Mouse (Mus musculus): Measurements from ENCODE around the gene Gm20388.

Gm20388 gene

DNA sequence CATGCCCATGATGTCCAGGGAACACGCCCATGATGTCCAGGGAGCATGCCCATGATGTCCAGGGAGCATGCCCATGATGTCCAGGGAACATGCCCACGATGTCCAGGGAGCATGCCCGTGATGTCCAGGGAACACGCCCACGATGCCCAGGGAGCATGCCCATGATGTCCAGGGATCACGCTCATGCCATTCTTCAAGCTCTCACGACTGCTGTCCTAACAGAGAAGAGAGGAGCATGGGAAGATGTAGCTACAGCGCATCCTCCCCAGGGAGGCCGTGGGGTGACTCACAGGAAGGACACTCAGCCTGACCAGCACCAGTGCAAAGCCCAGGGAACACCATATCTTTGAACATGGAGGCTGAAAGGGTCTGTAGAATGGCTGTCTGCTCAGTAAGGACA is 2245.3 kb downstream of the Gm20388 start:
- DNase-seq (ENCODE audit: low read depth, low spot score), result no peak

DNA sequence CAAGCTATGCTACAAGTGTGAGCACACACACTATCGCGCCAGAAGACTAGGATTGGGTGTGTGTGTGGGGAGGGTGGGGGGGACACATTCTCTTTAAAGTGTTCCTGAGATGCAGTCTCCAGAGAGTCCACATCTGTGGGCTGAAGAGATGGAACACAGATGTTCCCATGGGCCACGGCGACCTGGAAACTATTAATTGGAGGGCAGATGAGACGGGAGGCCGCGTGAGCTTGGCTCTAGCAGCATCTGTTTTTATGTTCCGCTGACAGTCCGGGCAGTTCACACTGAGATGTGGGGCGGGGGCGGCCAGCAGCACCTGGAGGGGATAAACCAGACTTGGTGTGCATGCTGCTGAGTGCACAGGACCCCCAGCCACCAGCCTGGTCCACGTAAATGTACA is 2247.0 kb downstream of the Gm20388 start:
- no peak for DNase-seq (ENCODE audit: low read depth, low spot score)

DNA sequence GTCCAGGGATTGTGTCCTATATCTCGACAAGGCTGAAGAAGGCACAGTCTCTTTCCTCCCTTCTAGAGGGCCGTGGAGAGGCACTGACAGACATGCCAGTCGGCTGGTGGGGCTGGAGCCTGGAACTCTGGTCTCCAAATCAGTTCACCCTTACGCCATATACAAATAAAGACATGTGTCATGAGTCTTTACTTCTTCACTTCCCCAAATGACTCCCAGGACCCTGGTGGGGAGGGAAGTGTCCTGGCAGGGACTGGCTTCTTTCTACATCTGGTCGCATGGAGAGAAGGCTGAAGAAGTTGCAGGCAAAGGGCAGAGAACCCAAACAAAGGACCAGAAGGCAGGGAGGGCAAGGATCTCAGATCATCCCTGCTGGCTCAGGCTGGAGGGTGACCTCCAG is 2249.5 kb downstream of the Gm20388 start:
- no peak for DNase-seq (ENCODE audit: low read depth, low spot score)

DNA sequence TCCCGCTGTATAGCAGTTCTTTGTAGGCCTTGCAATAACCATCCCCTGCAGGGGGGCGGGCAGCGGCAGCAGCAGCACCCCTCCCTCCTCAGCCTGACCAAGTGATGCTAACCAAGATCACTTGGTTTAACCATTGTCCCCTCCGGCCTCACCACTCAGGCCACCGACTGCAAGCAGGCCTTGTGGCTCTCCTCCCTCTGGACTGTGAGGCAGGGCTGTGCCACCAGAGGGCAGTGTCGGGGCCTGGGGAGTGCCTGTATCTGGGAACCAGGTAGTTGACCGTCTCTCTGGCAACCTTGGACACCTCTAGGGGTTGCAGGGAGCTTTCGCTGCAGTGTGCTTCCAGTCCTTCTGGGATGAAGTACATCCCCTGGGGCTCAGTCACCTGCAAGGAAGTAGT is 2252.4 kb downstream of the Gm20388 start:
- peak; percentile 71 for DNase-seq (ENCODE audit: low read depth, low spot score)

DNA sequence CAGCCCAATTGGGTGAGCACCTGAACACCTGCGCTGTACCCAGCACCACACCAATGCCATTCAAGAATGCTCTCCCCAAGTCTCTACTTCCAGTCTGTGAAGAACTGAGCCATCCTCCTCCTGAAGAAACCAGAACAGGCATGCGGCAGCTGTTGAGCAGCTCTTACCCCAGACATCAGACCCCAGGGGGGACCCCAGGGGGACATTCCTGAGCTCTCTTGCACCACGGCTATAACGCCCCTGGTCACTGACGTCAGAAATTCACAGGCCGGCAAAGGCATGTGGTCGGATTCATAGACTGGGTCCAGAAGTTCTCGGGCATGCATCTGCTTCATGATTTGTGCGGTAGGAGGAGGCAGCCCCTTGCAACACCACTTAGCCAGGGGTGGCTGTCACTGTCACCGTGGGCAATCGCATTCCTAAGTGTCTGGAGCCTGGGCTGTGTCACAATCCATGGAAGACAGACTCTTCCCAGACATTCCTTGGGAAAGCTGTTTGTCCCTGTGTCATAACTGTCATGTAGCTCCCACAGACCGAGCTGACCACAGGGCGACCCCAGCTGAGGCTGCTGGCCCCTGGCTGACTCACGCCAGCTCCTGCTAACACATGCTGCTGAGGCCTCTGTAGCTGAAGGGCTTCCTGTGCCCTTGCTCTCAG is 2256.7 kb downstream of the Gm20388 start:
- no peak for DNase-seq (ENCODE audit: low read depth, low spot score)

DNA sequence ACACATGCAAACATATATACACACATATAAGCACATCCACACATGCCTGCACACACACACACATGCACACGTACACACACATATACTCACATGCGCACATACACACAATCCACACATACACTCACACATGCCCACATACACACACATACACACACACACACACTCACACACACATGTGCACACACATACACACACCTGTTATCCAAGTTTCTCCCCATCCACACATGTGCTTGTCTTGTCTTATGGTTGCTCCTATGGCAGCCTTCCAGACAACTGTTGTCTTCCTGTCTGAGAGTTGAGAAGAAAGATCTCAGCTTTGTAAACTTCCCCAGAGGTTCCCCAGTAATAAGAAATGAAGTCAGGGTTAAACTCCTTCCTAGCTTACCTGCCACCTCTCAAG is 2258.8 kb downstream of the Gm20388 start:
- DNase-seq (ENCODE audit: low read depth, low spot score), result no peak

DNA sequence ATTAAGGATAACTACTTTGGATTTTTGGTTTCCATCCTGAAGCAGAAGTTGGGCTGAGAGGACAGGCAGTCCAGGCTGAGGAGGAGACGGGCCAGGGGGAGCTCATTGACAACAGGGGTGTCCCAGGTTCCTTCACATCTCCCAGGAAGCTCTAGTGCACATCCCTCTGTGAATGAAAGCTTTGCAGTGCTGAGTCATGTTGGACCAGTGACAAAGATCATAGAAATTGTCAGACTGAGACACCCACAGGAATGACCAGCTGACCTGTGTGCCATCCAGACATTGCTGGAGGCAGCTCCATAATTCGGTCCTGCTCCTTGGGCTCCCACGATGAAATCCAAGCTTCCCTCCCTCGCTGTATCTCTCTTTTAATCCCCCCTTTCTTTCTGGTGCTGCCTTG is 2261.2 kb downstream of the Gm20388 start:
- DNase-seq (ENCODE audit: low read depth, low spot score), result no peak

DNA sequence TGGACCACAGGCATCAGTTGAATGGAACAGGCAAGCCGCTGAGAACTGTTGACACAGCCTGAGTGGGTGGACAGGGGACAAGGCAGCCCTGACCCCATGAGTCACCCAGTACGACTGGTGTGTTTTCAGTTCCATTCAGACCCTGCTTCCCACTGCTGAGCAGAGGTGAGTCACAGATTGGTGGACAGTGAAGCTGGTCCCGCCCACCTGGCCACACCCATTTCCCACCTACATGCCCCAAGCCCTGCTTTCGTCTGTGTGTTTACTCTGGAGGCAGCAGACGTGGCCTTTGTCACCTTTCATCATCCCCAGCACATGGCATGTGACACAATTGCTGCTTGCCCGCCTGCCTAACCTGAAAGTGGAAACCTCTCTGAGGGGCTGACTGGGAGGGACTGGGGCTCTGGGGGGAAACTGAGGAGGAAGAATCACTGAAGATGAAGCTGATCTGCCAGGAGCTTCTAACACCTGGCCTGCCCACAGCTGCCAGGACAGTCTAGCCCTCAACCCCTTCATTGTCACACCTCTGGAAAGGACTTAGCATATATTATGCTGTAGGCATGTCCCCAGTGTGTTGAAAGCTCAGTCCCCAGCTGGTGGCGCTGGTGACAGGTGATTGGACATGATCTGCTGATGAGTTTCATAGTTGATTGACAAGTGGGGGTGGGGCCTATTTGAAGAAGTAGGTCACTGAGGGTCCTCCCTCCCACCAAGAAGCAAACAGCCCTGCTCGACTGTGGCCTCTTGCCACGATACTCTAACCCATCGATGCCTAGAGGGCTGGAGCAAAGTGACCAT is 2263.7 kb downstream of the Gm20388 start:
- DNase-seq (ENCODE audit: low read depth, low spot score), result no peak

DNA sequence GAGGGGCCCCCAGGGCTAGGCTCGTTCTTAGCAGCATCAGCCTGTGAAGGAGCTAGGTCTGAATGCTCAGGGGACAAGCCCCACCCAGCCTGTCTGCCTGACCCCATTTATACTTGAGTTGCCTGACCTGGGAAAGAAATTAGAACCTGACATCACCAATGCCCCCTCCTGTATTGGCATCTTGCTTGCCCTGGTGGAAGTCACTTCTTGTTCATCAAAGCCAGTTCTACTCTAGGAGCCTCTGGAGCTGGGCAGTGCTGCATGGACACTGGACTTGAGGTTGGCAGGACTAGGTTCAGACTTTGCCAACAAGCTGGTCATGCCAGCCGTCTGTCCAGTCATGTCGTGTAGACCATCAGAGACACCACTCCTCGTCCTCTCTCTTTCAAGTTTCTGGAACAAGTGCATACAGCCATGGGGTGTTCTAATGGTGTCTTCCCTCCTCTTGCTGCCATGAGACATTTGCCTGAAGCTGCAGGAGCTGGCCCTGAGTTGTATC is 2267.8 kb downstream of the Gm20388 start:
- DNase-seq (ENCODE audit: low read depth, low spot score), result no peak

DNA sequence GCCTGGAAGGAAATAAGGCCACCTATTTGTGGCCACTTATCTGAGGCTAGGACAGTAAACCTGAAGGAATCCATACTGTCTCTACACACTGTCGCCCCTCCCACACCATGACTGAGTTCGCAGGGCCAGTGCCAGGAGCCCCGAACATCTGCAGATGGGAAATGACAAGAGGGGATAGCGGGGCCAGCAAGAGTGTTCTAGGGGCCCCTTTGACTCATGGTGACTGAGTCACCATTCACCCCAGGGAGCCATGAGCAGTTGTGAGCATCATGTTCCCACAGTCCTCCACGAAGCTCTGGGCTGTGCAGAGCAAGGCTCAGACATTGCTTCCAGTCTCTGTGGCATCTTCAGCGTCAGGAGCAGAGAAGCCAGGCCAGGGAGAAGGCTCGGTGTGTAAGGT is 2268.7 kb downstream of the Gm20388 start:
- peak; percentile 58 for DNase-seq (ENCODE audit: low read depth, low spot score)

DNA sequence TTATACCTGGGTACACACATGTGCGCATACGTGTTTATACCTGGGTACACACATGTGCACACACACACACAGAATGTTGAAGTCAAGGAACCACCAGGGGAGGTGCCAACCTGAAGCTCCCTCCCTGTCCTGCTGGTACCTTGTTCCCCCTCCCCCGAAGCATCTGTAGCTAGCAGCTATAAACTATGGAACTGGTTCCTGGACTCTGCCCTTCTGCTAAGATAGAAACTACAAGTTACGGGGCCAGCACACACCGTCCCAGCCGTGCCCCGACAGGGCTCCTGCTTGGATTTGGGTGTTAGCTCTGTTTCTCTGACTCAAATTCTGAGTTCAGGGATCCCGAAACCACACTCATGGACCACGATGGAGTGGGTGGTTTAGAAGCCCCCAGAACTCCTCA is 2269.5 kb downstream of the Gm20388 start:
- no peak for DNase-seq (ENCODE audit: low read depth, low spot score)

DNA sequence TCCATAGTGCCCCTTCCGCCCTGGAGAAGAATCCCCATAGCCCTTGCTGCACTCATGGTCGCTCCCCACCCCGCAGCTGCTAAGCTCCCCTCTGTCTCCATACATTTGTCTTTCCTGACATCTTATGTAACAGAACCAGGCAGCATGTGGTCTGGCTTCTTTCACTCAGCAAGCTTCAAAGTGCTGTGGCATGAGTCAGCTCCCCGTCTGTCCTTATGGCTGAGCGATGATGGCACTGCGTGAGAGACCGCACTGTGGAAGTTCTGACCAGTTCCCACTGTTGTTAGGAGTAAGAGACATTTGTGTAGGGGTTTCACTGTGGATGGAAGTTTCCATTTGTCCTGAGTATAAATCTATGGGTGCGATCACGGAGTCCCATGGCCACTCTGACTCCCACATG is 2270.8 kb downstream of the Gm20388 start:
- DNase-seq (ENCODE audit: low read depth, low spot score), result peak; percentile 85

DNA sequence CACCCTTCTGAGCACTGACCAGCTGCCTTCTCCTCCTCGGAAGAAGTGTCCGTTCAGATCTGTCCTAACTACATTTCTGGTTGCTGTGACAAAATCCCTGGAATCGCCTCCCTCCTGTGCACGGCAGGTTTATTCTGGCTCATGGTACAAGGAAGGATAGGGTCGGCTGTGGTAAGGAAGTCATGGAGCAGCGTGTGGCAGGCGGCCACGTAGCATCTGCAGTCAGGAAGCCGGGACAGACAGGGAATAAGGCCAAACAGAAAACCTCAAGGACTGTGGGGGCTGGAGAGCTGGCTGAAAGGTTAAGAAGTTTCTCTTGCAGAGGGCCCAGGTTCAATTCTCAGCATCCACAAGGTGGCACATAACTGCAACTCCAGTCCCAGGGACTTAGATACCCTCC is 2271.3 kb downstream of the Gm20388 start:
- no peak for DNase-seq (ENCODE audit: low read depth, low spot score)

DNA sequence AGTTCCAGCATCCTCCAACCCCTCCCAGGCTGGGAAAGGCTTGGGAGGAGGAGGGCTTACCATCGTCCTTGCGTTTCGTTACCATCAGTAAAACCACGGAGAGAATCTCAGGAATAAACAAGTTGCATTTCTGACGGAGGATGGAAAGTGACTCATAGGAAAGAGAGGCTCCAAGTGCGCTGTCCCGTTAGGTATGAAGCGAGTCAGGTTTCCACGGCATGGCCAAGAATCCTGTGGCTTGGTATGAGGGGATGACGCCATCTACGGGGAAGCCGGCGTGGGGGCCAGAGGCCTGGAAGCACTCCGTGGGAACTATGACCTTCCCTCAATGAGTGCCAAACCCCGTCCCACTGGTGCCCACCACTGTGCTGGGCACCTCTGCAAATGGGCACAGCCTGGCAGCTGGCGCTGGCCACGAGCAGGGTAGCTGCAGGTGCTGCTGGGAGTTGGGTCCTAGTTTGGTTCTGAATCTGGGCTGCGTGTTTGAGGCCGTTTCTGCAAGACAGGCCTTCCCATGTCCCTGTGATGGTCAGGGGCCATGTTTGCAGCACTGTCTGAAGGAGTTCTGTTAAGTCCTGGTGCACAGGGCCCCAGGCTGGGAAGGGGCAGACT is 2275.8 kb downstream of the Gm20388 start:
- no peak for DNase-seq (ENCODE audit: low read depth, low spot score)

DNA sequence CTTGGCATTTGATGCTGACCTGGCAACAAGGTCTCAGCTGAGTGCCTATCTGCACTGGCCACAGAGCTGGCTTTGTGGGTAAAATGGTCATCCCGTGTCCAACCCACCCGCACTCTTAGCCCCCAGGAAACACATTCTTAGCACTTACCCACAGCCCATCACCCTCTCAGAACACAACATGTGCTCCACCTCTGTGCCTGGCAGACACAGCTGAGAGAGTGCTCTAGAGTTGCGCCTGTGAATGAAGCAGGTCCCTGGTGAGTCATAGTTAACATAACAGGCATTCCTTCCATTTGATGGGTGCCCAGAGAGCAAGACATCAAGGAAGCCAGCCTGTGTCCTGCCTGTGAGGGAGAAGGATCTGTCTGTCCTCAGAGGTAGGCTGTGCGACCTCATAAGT is 2276.6 kb downstream of the Gm20388 start:
- no peak for DNase-seq (ENCODE audit: low read depth, low spot score)

DNA sequence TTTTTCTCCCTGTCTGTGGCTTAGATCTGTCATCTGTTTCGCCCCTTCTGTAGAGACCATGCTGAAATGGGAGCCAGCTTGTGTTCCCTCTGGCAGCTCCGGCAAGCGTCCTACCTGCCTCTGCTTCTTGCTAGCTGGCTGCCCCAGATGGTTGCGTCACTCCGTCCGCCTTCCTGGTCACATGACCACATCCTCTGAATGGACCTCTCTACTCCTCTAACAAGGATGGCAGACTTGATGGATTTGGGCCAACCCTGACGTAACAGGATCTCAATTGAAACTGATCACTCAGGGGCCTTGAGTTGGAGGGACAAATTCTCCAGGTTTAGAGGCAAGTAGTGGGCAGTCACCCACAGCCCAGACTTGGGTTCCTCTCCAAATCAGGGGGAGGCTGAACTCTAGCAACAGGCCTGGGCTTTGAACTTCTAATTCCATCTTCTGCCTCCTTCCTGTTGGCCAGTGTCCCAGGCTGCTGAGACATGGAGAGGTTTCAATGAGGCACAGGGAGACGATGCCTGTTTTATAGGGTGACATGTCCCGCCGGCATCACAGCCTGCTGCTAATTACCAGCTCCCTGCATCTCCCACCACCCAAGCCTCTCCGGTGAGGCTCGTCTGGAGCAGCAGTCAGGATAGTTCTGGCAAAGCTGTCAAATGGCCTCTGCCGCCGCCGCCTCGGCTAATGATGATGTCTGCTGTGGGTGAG is 2279.9 kb downstream of the Gm20388 start:
- DNase-seq (ENCODE audit: low read depth, low spot score), result peak; percentile 75

DNA sequence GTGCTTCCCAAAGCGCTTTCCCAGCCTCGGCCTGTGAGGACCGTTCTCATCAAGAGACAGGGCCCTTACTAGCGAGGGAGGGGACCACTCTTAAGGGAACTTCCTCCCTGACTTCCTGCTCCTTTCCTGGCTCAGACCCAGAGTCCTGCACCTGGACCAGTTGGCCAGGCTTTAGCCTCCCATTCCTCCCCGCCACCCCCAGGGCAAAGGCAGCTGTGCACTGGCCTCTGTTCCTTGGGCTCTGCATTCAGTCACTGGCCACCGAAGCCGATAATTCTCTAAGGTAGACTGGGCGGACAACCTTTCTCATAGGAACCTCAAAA is 2280.4 kb downstream of the Gm20388 start:
- DNase-seq (ENCODE audit: low read depth, low spot score), result no peak

DNA sequence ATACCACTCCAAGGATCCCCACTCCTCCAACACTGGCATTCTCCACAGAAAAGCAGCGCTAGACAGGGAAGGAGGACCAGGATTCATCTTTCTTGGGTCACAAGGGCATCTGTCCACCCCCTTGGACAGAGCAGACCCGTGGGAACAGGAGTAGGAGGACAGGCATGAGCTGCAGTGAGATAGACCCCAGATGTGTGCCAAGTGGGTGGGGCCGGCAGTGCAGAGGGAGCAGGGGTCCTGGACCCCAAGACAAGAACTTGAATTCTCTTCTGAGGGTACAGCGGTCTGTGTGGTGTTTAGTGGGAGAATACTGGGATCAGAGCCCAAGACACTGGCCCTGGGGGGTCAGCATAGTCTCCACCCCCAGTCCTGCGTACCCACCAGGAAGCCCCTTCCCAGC is 2282.1 kb downstream of the Gm20388 start:
- DNase-seq (ENCODE audit: low read depth, low spot score), result no peak

DNA sequence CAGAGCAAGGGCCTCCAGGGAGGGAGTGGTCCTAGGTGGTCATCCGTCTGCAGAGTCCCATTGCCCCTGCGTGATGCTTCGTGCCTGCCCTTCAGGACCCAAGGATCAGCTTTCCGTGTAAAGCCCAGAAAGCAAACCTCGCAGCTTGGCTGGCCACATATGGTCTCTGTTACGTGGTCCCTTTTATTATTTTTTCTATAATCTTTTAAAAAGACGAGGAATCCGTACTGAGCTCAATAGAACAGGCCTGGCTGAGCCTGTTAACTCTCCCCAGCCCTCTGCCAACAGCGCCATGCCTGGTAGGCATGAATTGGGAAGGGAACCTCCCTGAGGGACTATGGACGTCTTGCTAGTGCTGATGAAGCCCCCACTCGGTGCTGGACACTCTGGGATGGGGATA is 2282.9 kb downstream of the Gm20388 start:
- DNase-seq (ENCODE audit: low read depth, low spot score), result no peak

DNA sequence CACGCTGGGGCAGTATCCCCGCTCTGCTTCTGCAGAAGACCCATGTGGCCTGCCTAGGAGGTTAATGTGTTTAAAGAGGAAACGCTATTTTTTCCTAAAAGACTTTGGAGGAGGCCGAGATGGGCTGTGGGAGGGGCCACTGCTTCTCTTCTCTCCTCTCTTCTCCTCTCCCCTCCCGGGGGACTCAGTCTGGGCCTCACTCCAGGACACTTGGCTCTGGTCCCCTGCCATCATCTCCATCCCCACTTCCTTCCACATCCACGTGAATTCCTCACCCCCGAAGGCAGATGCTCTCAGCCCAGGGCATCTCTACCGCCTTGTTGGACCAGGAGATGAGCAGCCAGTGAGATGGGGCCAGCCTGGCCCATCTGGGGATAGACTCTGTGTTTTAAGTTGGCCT is 2283.8 kb downstream of the Gm20388 start:
- peak; percentile 45 for DNase-seq (ENCODE audit: low read depth, low spot score)

DNA sequence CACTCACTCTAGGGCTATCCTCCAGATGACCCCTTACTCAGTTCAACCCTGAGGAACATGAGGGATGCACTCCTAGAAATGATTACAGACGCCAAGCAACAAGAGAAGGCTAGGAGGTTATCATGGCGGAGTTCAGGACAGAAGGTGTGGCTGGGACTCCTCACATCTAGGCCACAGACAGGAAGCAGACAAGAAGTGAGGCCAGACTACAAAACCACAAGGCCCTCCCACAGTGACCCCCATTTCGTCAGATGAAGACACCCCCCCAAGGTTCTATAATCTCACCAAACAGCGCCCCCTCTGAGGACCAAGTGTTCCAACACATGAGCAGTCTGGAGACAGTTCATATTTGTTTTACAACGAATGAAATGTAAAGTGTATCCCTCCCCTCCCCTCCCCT is 2286.7 kb downstream of the Gm20388 start:
- DNase-seq (ENCODE audit: low read depth, low spot score), result no peak

DNA sequence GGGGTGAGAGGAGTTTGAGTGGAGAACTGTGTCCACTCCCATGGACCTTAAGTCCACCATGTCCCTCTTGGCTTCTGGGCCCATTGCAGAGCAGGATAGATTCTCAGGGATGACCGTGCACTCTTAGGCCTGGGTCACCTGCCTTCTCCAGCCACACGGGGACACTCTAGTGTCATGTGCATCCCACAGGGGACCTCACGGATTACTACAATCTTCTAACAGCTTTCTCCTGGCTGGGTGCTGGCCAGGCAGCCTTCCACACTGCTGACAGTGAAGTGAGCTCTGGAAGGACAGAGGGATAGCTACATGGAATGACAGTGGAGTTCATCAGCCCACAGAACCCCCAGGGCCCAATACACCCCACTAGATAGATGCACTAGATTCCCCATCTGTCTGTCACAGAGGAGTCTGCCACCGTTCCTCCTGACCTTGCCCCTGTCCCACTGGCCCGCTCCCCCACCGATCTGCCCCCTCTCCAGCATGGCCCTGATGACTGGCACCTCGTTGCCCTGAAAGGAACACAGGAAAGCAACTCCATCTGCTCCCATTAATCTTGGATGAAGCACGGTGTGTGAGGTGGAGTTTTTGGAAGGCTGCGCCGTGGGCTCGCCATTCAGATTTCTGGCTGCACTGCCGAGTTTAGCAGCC is 2287.9 kb downstream of the Gm20388 start:
- DNase-seq (ENCODE audit: low read depth, low spot score), result peak; percentile 55
